Mouse (Mus musculus): Measurements from ENCODE around the gene Rgs9.

GRCm38 (mm10) chr11:109187631-109188184, 110.2 kb downstream of the Rgs9 start:
- TF ChIP-seq POLR2A (IDR thresholded peaks at IDR 0.05; ENCODE audit: low read depth, low read length) (no peak), CTCF (IDR thresholded peaks at IDR 0.05; ENCODE audit: extremely low read depth, insufficient read depth, insufficient read length, insufficient replicate concordance) (no peak)

All from spleen, adult 2 months (tissue).